Mouse (Mus musculus): ENCODE data around the gene Tspan18. TPM values are rescaled to one million over a fixed set of nuclear protein-coding genes. Genes with fewer than 3 reads are reported as not detected.

Tspan18 gene
- total RNA-seq, 2 experiments from 2014 or later = 9.7 to 11.4 TPM

Other genes with a start within 250 kb of the Tspan18 start
- 10 to 100 TPM; 26.9 to 29.6 TPM for gene Trp53i11, start 147.0 kb downstream of the Tspan18 start, total RNA-seq (2021)
- gene Cd82, start 128.6 kb upstream of the Tspan18 start, total RNA-seq (2021) = 10 to 100 TPM; 15.6 to 26.3 TPM
- gene Gm10803, start 226.1 kb upstream of the Tspan18 start, total RNA-seq (2021) = not detected